Mouse (Mus musculus) C2C12 (cell line): ENCODE data around the gene Tdrd12.

ENCODE experiments used
- CEBPB ChIP-seq: IDR thresholded peaks from one replicate; pipeline ENCODE4 v1.6.1; 2011; ENCODE audit warnings: low read depth, mild to moderate bottlenecking, control low read depth, moderate library complexity
- CTCF ChIP-seq: IDR thresholded peaks from one replicate; pipeline ENCODE4 v1.5.1; 2011; ENCODE audit not compliant: control insufficient read depth, insufficient read depth, insufficient read length
- FOSL1 ChIP-seq: IDR thresholded peaks from one replicate; pipeline ENCODE4 v1.8.0; 2011; ENCODE audit warnings: mild to moderate bottlenecking, low read length; ENCODE audit not compliant: poor library complexity, insufficient read depth, severe bottlenecking
- MAX ChIP-seq: IDR thresholded peaks from one replicate; pipeline ENCODE4 v1.6.1; 2011; ENCODE audit warnings: mild to moderate bottlenecking, control low read depth
- MYOD1 ChIP-seq: IDR thresholded peaks from one replicate; pipeline ENCODE4 v1.6.1; 2011; ENCODE audit warnings: low read depth; ENCODE audit not compliant: control insufficient read depth, insufficient read length
- MYOG ChIP-seq: IDR thresholded peaks from one replicate; pipeline ENCODE4 v1.6.1; 2011; ENCODE audit not compliant: control insufficient read depth, insufficient read length; ENCODE audit errors: extremely low read depth
- USF1 ChIP-seq: IDR thresholded peaks from one replicate; pipeline ENCODE4 v1.6.1; 2011; ENCODE audit warnings: low read depth, mild to moderate bottlenecking, control low read depth, moderate library complexity

- TF ChIP-seq CTCF = no peak
- TF ChIP-seq MYOG = no peak
- no peak for TF ChIP-seq USF1
- TF ChIP-seq MAX = no peak
- TF ChIP-seq CEBPB = no peak
- TF ChIP-seq MYOD1 = no peak
- TF ChIP-seq FOSL1 = no peak
Measured at GRCm38 (mm10) chr7:35535750-35536512, 1.6 kb downstream of the Tdrd12 start.
